Mouse (Mus musculus): Measurements from ENCODE around the gene Ubtfl1. TPM values are rescaled to one million over a fixed set of nuclear protein-coding genes. Genes with fewer than 3 reads are reported as not detected.
"Not testable (repeated sequence)": the region's sequence is repeated elsewhere in the genome, so short reads cannot be mapped to it uniquely, and the experiment has no call there.

The Ubtfl1 gene
- not detected for total RNA-seq (2022)

- DNase-seq (ENCODE audit: low spot score in 2 of 2), result no peak
Observed at GRCm38 (mm10) chr9:18404118-18404517, at the start of gene Ubtfl1. Gene Ubtfl1, plus strand, starts transcription at chr9:18404418.

DNA sequence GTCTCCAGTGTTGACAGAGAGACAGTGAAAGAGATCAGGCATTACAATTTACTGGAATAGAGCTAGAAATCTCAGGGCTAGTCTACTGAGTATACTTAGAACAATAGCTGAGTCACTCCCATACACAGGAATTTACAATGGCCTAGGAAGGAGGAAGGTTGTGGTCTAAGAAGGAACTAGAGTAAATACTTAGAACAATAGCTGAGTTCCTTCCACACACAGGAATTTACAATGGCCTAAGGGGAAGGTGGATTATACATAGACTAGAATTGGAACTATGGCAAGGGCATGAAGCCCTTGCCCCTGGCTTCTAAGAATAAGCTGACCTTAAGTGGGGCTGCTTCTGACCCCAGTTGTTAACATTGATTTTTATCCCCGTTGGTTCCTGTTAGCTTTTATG is 31.2 kb upstream of the Ubtfl1 start:
- DNase-seq (ENCODE audit: low spot score in 2 of 2), result not testable (repeated sequence)

- DNase-seq (ENCODE audit: low spot score in 2 of 2), result peak in 1 of 2 experiments; percentile 4
Observed at GRCm38 (mm10) chr9:18385782-18386181, 18.4 kb upstream of the Ubtfl1 start.

GRCm38 (mm10) chr9:18399629-18400028 is 4.6 kb upstream of the Ubtfl1 start:
- no peak for DNase-seq (ENCODE audit: low spot score in 2 of 2)

DNA sequence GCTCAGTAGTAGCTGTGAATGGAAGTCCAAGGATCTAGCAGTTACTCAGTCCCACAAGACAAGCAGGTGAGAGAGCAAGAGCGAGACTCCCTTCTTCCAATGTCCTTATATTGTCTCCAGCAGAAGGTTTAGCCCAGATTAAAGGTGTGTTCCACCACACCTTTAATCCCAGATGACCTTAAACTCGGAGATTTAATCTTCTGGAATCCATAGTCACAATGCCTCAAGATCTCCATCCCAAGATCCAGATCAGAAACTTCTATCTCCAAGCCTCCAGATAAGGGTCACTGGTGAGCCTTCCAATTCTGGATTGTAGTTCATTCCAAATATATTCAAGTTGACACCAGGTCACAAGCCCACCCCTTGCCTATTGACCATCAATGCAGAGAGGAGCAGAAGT is 1.3 kb upstream of the Ubtfl1 start, which contains the start of gene Naalad2:
Gene Naalad2, minus strand, starts transcription at position 101 of the 400 bp plus-strand sequence.
- not testable (repeated sequence) for DNase-seq (ENCODE audit: low spot score in 2 of 2)

GRCm38 (mm10) chr9:18412371-18412770 is 8.2 kb downstream of the Ubtfl1 start:
- DNase-seq (ENCODE audit: low spot score in 2 of 2), result not testable (repeated sequence)

GRCm38 (mm10) chr9:18430354-18430753 is 26.1 kb downstream of the Ubtfl1 start, which contains the start of gene Mbd3l2:
Gene Mbd3l2, plus strand, starts transcription at chr9:18430654.
- no peak for DNase-seq (ENCODE audit: low spot score in 2 of 2)

GRCm38 (mm10) chr9:18431687-18432086 is 27.5 kb downstream of the Ubtfl1 start:
- no peak for DNase-seq (ENCODE audit: low spot score in 2 of 2)

DNA sequence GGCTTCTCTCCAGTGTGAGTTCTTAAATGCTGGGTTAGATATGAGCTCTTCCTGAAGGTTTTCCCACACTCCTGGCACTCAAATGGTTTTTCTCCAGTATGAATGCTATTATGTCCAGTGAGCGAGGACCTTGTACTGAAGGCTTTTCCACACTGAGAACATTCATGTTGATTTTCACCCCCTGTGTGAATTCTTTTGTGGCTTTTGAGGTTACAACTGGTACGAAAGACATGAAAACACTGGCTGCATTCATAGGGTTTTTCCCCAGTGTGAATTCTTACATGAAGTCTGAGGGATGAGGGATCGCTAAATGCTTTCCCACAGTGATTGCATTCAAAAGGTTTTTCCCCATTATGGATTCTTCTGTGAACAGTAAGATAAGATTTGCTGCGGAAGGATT is 52.3 kb downstream of the Ubtfl1 start:
- no peak for DNase-seq (ENCODE audit: low spot score in 2 of 2)

Small RNA genes lying within 50 kb of the gene (microRNA-seq; reads per million reads assigned to microRNA genes)
- gene Gm22854, result not detected

Other genes starting within 250 kb of the Ubtfl1 start
- 10 to 100 TPM; 43.7 to 54.3 (median 49.3) TPM for gene Chordc1, start 112.3 kb upstream of the Ubtfl1 start, total RNA-seq (2022)
- gene Naalad2, start 1.4 kb upstream of the Ubtfl1 start, total RNA-seq (2022), result 1 to 10 TPM; 1.5 to 3.4 (median 2.4) TPM
- gene Mbd3l2, start 26.2 kb downstream of the Ubtfl1 start, total RNA-seq (2022), result not detected
- 1 to 10 TPM; 1.0 to 1.5 (median 1.2) TPM for gene Zfp558, start 73.8 kb downstream of the Ubtfl1 start, total RNA-seq (2022)
- gene Mbd3l1, start 73.9 kb downstream of the Ubtfl1 start, total RNA-seq (2022), result not detected